Mouse (Mus musculus): ENCODE measurements at regions not wholly inside any gene's neighbourhood (a gene's known extent, or its start where the extent isn't known, plus 50 kb on each side); places are given as distances from the start of the nearest gene placed in this dataset.
A peak's percentile ranks its signal among the peaks of the same experiment; 100 is the strongest.
"Not testable (repeated sequence)": the region's sequence is repeated elsewhere in the genome, so short reads cannot be mapped to it uniquely, and the experiment has no call there.

- Histone ChIP-seq H3K36me3 (no peaks in the 10 kb centered on the region), H3K4me3 (no peak overlapping the region), H3K4me1 (replicated peaks) (no peaks in the 10 kb centered on the region), H3K27ac (no peak overlapping the region), H3K9me3 (replicated peaks) (no peaks in the 10 kb centered on the region), H3K9ac (no peak overlapping the region), H3K27me3 (no peaks in the 10 kb centered on the region), H3K4me2 (no peak overlapping the region)
- no peak for ATAC-seq (replicated peaks; ENCODE audit: insufficient number of reproducible peaks, insufficient read depth, low FRiP score, low read depth)
- 80% methylated on average over 1 of the region's 1 CpGs for WGBS
Observed at GRCm38 (mm10) chr6:89161746-89162145, 200.7 kb downstream of the Plxna1 start.

GRCm38 (mm10) chr6:89169520-89169919, 192.9 kb downstream of the Plxna1 start:
- Histone ChIP-seq H3K4me1 (replicated peaks) (no peaks in the 10 kb centered on the region), H3K36me3 (no peaks in the 10 kb centered on the region), H3K4me3 (no peak overlapping the region), H3K9ac (no peak overlapping the region), H3K9me3 (replicated peaks) (no peaks in the 10 kb centered on the region), H3K27me3 (no peaks in the 10 kb centered on the region), H3K4me2 (no peak overlapping the region), H3K27ac (no peak overlapping the region)
- no peak for ATAC-seq (replicated peaks; ENCODE audit: insufficient number of reproducible peaks, insufficient read depth, low FRiP score, low read depth)
- WGBS = 59% methylated on average over 2 of the region's 2 CpGs

- H3K36me3 ChIP-seq; H3K4me1 ChIP-seq (replicated peaks); ATAC-seq (replicated peaks; ENCODE audit: insufficient number of reproducible peaks, insufficient read depth, low FRiP score, low read depth); H3K9ac ChIP-seq; H3K27ac ChIP-seq; H3K9me3 ChIP-seq (replicated peaks); H3K4me3 ChIP-seq; H3K27me3 ChIP-seq; H3K4me2 ChIP-seq: not testable (repeated sequence)
- 83% methylated on average over 2 of the region's 7 CpGs for WGBS
Observed at GRCm38 (mm10) chr6:89184920-89185319, 177.5 kb downstream of the Plxna1 start.

- Histone ChIP-seq H3K4me3 (peak overlapping the region; percentile 24; the same call in 1 of the 2 replicates), H3K4me2 (peak overlapping the region; percentile 50)
- not testable (repeated sequence) for H3K27me3 ChIP-seq; H3K4me1 ChIP-seq (replicated peaks); H3K9ac ChIP-seq; H3K36me3 ChIP-seq; H3K9me3 ChIP-seq (replicated peaks); H3K27ac ChIP-seq; ATAC-seq (replicated peaks; ENCODE audit: insufficient number of reproducible peaks, insufficient read depth, low FRiP score, low read depth)
- WGBS = 9% methylated on average over 19 of the region's 19 CpGs
Observed at GRCm38 (mm10) chr6:89200514-89201284, 161.7 kb downstream of the Plxna1 start.

- H3K27ac ChIP-seq = no peak overlapping the region
- no peak overlapping the region for H3K4me3 ChIP-seq
- no peaks in the 10 kb centered on the region for H3K4me1 ChIP-seq (replicated peaks)
- no peaks in the 10 kb centered on the region for H3K27me3 ChIP-seq
- no peak overlapping the region for H3K9ac ChIP-seq
- no peaks in the 10 kb centered on the region for H3K36me3 ChIP-seq
- H3K4me2 ChIP-seq = no peak overlapping the region
- no peaks in the 10 kb centered on the region for H3K9me3 ChIP-seq (replicated peaks)
- ATAC-seq (replicated peaks; ENCODE audit: insufficient number of reproducible peaks, insufficient read depth, low FRiP score, low read depth) = no peak
- WGBS = 69% methylated on average over 3 of the region's 3 CpGs
Observed at GRCm38 (mm10) chr6:89215021-89215420, 147.4 kb downstream of the Plxna1 start.

GRCm38 (mm10) chr6:89235416-89236075, 126.9 kb downstream of the Plxna1 start:
- no peak overlapping the region for H3K9ac ChIP-seq
- ATAC-seq (replicated peaks; ENCODE audit: insufficient number of reproducible peaks, insufficient read depth, low FRiP score, low read depth) = no peak

GRCm38 (mm10) chr6:89236226-89236625, 126.2 kb downstream of the Plxna1 start:
- Histone ChIP-seq H3K36me3 (no peaks in the 10 kb centered on the region), H3K9ac (no peak overlapping the region), H3K27me3 (peaks cover 27% of the 10 kb centered on the region), H3K4me1 (replicated peaks) (peaks cover 19% of the 10 kb centered on the region), H3K4me3 (no peak overlapping the region), H3K27ac (no peak overlapping the region), H3K9me3 (replicated peaks) (no peaks in the 10 kb centered on the region), H3K4me2 (no peak overlapping the region)
- 34% methylated on average over 8 of the region's 8 CpGs for WGBS
- no peak for ATAC-seq (replicated peaks; ENCODE audit: insufficient number of reproducible peaks, insufficient read depth, low FRiP score, low read depth)

More at GRCm38 (mm10) chr6:89235416-89236075, 126.9 kb downstream of the Plxna1 start:
- Histone ChIP-seq H3K27ac (no peak overlapping the region), H3K27me3 (peaks cover 27% of the 10 kb centered on the region), H3K9me3 (replicated peaks) (no peaks in the 10 kb centered on the region), H3K4me1 (replicated peaks) (peaks cover 19% of the 10 kb centered on the region), H3K4me3 (no peak overlapping the region), H3K4me2 (peak overlapping the region; percentile 26), H3K36me3 (no peaks in the 10 kb centered on the region)
- WGBS = 32% methylated on average over 27 of the region's 27 CpGs

- no peak for ATAC-seq (replicated peaks; ENCODE audit: insufficient number of reproducible peaks, insufficient read depth, low FRiP score, low read depth)
Observed at GRCm38 (mm10) chr6:89236892-89237646, 125.4 kb downstream of the Plxna1 start.

GRCm38 (mm10) chr6:89238871-89239270, 123.5 kb downstream of the Plxna1 start:
- Histone ChIP-seq H3K4me3 (no peak overlapping the region), H3K27ac (no peak overlapping the region), H3K9me3 (replicated peaks) (no peaks in the 10 kb centered on the region), H3K4me2 (no peak overlapping the region), H3K27me3 (peaks cover 48% of the 10 kb centered on the region), H3K9ac (no peak overlapping the region), H3K4me1 (replicated peaks) (peaks cover 19% of the 10 kb centered on the region), H3K36me3 (no peaks in the 10 kb centered on the region)
- 61% methylated on average over 14 of the region's 14 CpGs for WGBS
- no peak for ATAC-seq (replicated peaks; ENCODE audit: insufficient number of reproducible peaks, insufficient read depth, low FRiP score, low read depth)

More at GRCm38 (mm10) chr6:89236892-89237646, 125.4 kb downstream of the Plxna1 start:
- Histone ChIP-seq H3K36me3 (no peaks in the 10 kb centered on the region), H3K27ac (no peak overlapping the region), H3K9ac (no peak overlapping the region), H3K9me3 (replicated peaks) (no peaks in the 10 kb centered on the region), H3K4me1 (replicated peaks) (peaks cover 19% of the 10 kb centered on the region), H3K4me3 (no peak overlapping the region), H3K27me3 (peaks cover 32% of the 10 kb centered on the region), H3K4me2 (no peak overlapping the region)
- WGBS = 68% methylated on average over 10 of the region's 10 CpGs

GRCm38 (mm10) chr6:89239511-89239910, 122.9 kb downstream of the Plxna1 start:
- peaks cover 53% of the 10 kb centered on the region for H3K27me3 ChIP-seq
- 26% methylated on average over 8 of the region's 8 CpGs for WGBS

GRCm38 (mm10) chr6:89240168-89240705, 122.2 kb downstream of the Plxna1 start:
- no peaks in the 10 kb centered on the region for H3K9me3 ChIP-seq (replicated peaks)
- ATAC-seq (replicated peaks; ENCODE audit: insufficient number of reproducible peaks, insufficient read depth, low FRiP score, low read depth) = no peak
- H3K4me2 ChIP-seq = 0 out of 2 replicates have a peak overlapping the region, but pooled peaks have one; percentile 27
- no peak overlapping the region for H3K4me3 ChIP-seq
- H3K27me3 ChIP-seq = peaks cover 53% of the 10 kb centered on the region
- WGBS = 27% methylated on average over 4 of the region's 4 CpGs
- H3K36me3 ChIP-seq = no peaks in the 10 kb centered on the region
- H3K9ac ChIP-seq = no peak overlapping the region
- no peak overlapping the region for H3K27ac ChIP-seq
- H3K4me1 ChIP-seq (replicated peaks) = peaks cover 19% of the 10 kb centered on the region

More at GRCm38 (mm10) chr6:89239511-89239910, 122.9 kb downstream of the Plxna1 start:
- Histone ChIP-seq H3K36me3 (no peaks in the 10 kb centered on the region), H3K9me3 (replicated peaks) (no peaks in the 10 kb centered on the region), H3K27ac (peak overlapping the region; percentile 28; the same call in 1 of the 2 replicates), H3K4me2 (peak overlapping the region; percentile 27; the same call in 1 of the 2 replicates), H3K4me1 (replicated peaks) (peaks cover 19% of the 10 kb centered on the region), H3K9ac (no peak overlapping the region), H3K4me3 (no peak overlapping the region)
- peak; percentile 71 for ATAC-seq (replicated peaks; ENCODE audit: insufficient number of reproducible peaks, insufficient read depth, low FRiP score, low read depth)
